Mouse (Mus musculus) midbrain, embryonic 12.5 days (tissue): ENCODE measurements around the gene Nfx1. TPM values are rescaled to one million over a fixed set of nuclear protein-coding genes. Genes with fewer than 3 reads are reported as not detected.

Source experiments
- ATAC-seq: fragments of 200-750 bp; cut with Nextera tagmentation; 2 replicates; pipeline ENCODE4 v1.8.0; 2017; ENCODE audit warnings: low read depth, moderate TSS enrichment, moderate library complexity; ENCODE audit not compliant: low FRiP score
- H3K27ac ChIP-seq: fragments of 300-500 bp; sonication (generic); replicated peaks from 2 replicates; pipeline ENCODE4 v1.5.1; 2016; ENCODE audit warnings: mild to moderate bottlenecking
- H3K27me3 ChIP-seq: fragments of 300-500 bp; sonication (generic); 2 replicates; pipeline ENCODE4 v1.6.1; 2016; ENCODE audit warnings: mild to moderate bottlenecking
- H3K36me3 ChIP-seq: fragments of 300-500 bp; sonication (generic); 2 replicates; pipeline ENCODE4 v1.6.1; 2016
- H3K4me1 ChIP-seq: fragments of 300-500 bp; sonication (generic); 2 replicates; pipeline ENCODE4 v1.6.1; 2016
- H3K4me2 ChIP-seq: fragments of 300-500 bp; sonication (generic); replicated peaks from 2 replicates; pipeline ENCODE4 v1.6.1; 2016; ENCODE audit warnings: mild to moderate bottlenecking, moderate library complexity
- H3K4me3 ChIP-seq: fragments of 300-500 bp; sonication (generic); 2 replicates; pipeline ENCODE4 v1.5.1; 2016; ENCODE audit warnings: mild to moderate bottlenecking
- H3K9ac ChIP-seq: fragments of 300-500 bp; sonication (generic); replicated peaks from 2 replicates; pipeline ENCODE4 v1.6.1; 2016; ENCODE audit warnings: mild to moderate bottlenecking, moderate library complexity
- H3K9me3 ChIP-seq: fragments of 300-500 bp; sonication (generic); 2 replicates; pipeline ENCODE4 v1.6.1; 2016; ENCODE audit warnings: mild to moderate bottlenecking
- WGBS: fragments of 180-500 bp; shearing (Covaris S2); methylation state at CpG from one replicate; pipeline ENCODE4 v1.1.7; 2016; 5-methylcytosine and 5-hydroxymethylcytosine counted together
- polyA plus RNA-seq: library from polyadenylated mRNA; unstranded; fragments of >200 nt; fragmentation: Nextera tagmentation; extraction: Ambion mirVana; gene quantifications from 2 replicates; pipeline ENCODE4 v1.2.1, GENCODE M21; 2016

Gene Nfx1
- polyA plus RNA-seq, 1 experiment from 2014 or later: 102 TPM

DNA sequence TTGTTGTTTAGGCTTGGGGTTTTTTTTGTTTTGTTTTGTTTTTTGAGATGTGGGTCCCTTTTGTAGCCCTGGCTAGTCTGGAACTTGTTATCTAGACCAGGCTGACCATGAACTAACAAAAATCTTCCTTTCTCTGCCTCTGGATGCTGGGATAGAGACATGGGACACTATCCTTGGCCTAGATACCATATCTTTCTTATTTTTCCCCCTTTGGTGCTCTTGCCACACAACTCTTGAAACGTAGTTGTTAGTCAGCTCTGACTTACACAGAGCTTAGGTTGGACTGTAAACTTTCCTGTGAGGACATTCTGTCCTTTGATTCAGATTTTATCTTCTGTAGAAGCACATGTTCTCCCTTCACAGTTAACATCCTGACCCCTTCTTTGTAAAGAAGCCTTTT, 8.7 kb downstream of the Nfx1 start:
- Histone ChIP-seq H3K27me3 (no peaks in the 10 kb centered on the region), H3K9me3 (no peaks in the 10 kb centered on the region), H3K4me1 (no peaks in the 10 kb centered on the region), H3K27ac (no peak overlapping the region), H3K36me3 (peaks cover 61% of the 10 kb centered on the region), H3K9ac (no peak overlapping the region), H3K4me2 (no peak overlapping the region), H3K4me3 (no peak overlapping the region)
- WGBS: 94% methylated on average over 1 of the region's 1 CpGs
- ATAC-seq: no peak

DNA sequence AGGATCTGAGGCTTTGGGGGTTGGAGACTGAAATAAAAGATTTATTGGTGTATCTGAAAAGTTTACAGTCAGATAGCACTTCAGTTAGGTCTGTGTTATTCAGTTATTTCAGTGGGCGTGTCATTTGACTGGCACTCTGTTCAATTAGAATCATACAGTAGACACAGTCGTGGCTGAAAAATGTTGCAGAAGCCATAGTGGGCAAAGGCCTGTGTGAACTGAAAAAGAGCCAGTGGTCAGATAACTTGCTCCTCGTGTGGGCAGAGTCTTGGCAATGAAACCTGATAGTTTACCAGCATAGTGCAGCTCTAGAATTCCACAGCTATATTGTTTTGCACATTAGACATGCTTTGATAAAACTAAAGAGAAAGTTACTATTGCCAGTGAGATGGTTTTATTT, 11.8 kb downstream of the Nfx1 start:
- Histone ChIP-seq H3K9me3 (no peaks in the 10 kb centered on the region), H3K27ac (no peak overlapping the region), H3K27me3 (no peaks in the 10 kb centered on the region), H3K9ac (no peak overlapping the region), H3K4me1 (no peaks in the 10 kb centered on the region), H3K4me2 (no peak overlapping the region), H3K36me3 (peaks cover 72% of the 10 kb centered on the region), H3K4me3 (no peak overlapping the region)
- ATAC-seq: no peak
- WGBS: 94% methylated on average over 3 of the region's 3 CpGs

DNA sequence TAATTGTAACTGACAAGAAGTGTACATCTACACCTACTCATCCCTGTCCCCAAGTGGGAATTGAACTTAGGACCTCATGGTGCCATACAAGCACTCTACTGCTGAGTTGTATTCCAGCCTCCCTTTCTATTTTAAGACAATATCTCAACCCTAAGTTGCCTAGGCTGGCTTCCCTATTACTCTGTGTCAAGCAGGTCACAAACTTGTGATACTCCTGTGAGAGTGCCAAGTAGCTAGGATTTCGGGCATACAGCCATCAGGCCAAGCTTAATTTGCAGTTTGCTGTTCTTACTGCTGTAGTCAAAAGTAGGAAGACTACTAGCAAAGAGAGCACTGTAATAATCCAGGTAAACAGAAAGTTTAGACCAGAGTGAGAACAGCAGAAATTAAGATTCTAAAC, 13.0 kb downstream of the Nfx1 start:
- Histone ChIP-seq H3K4me1 (no peaks in the 10 kb centered on the region), H3K36me3 (peaks cover 70% of the 10 kb centered on the region), H3K4me3 (no peak overlapping the region), H3K9me3 (no peaks in the 10 kb centered on the region), H3K27ac (no peak overlapping the region), H3K4me2 (no peak overlapping the region), H3K27me3 (no peaks in the 10 kb centered on the region), H3K9ac (no peak overlapping the region)
- ATAC-seq: no peak
- WGBS: 89% methylated on average over 1 of the region's 1 CpGs

DNA sequence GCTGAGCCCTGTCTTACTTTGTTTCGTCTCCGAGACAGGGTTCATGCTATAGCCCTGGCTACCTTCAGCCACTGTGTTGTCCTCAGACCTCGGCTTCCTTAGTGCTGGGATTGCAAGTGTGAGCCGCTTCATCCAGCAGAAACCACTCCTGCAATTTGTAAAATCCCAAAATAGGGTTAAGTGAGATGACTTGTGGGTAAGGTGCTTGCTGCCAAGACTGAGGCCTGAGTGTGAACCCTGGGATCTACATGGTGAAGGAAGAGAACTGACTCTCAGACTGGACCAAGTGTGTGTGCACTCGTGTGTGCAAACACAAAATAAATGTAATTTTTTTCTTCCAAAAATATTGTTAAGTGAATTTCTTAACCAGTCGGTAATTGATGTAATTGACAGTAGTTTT, 18.9 kb downstream of the Nfx1 start:
- H3K27ac ChIP-seq: no peak overlapping the region
- peaks cover 84% of the 10 kb centered on the region for H3K36me3 ChIP-seq
- no peaks in the 10 kb centered on the region for H3K9me3 ChIP-seq
- H3K4me1 ChIP-seq: no peaks in the 10 kb centered on the region
- H3K4me3 ChIP-seq: no peak overlapping the region
- WGBS: 82% methylated on average over 6 of the region's 6 CpGs
- no peaks in the 10 kb centered on the region for H3K27me3 ChIP-seq
- no peak for ATAC-seq
- H3K4me2 ChIP-seq: no peak overlapping the region
- H3K9ac ChIP-seq: no peak overlapping the region

DNA sequence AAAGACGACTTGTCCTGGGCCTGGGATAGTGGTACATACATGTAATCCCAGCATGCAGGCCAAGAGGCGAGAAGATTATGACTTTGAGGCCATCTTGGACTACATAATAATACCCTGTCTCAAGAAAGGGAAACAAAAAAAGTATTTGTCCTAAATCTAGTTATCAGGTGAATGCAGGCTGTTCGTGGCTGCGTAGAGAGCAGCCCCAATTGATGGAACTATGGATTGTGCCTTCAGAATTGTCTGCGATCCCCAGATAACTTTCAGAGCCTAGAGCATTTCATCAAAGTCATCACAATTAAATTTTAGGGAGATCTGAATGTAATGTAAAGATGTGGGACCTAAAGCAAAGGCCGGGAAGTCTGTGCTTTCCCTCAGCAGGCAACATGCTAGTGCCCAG, 25.6 kb downstream of the Nfx1 start:
- no peaks in the 10 kb centered on the region for H3K4me1 ChIP-seq
- H3K9ac ChIP-seq: no peak overlapping the region
- no peak overlapping the region for H3K27ac ChIP-seq
- no peak for ATAC-seq
- WGBS: 94% methylated on average over 6 of the region's 6 CpGs
- no peaks in the 10 kb centered on the region for H3K27me3 ChIP-seq
- H3K4me3 ChIP-seq: no peak overlapping the region
- H3K9me3 ChIP-seq: no peaks in the 10 kb centered on the region
- peaks cover 91% of the 10 kb centered on the region for H3K36me3 ChIP-seq
- no peak overlapping the region for H3K4me2 ChIP-seq

DNA sequence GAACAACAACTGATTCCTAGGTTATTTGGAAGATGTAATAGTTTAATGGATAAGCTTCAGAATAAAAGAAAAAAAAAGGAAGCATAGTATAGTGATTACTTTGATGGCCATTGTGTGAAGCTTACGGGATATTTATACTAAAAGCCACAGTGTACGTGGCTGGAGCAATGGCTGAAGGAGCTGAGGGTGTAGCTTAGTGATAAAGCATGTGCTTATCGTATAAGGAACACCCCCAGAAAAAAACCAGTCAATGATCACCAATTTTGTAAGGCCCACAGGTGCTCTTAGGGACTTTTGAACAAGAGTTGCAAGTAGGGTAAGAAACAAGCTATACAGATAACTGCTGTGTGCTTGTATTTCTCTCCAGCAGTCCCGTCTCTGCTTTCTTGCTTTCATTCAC, 27.2 kb downstream of the Nfx1 start:
- H3K4me2 ChIP-seq: no peak overlapping the region
- no peak for ATAC-seq
- H3K4me3 ChIP-seq: no peak overlapping the region
- peaks cover 91% of the 10 kb centered on the region for H3K36me3 ChIP-seq
- H3K9me3 ChIP-seq: no peaks in the 10 kb centered on the region
- no peak overlapping the region for H3K27ac ChIP-seq
- 94% methylated on average over 4 of the region's 4 CpGs for WGBS
- H3K4me1 ChIP-seq: no peaks in the 10 kb centered on the region
- H3K9ac ChIP-seq: no peak overlapping the region
- no peaks in the 10 kb centered on the region for H3K27me3 ChIP-seq

DNA sequence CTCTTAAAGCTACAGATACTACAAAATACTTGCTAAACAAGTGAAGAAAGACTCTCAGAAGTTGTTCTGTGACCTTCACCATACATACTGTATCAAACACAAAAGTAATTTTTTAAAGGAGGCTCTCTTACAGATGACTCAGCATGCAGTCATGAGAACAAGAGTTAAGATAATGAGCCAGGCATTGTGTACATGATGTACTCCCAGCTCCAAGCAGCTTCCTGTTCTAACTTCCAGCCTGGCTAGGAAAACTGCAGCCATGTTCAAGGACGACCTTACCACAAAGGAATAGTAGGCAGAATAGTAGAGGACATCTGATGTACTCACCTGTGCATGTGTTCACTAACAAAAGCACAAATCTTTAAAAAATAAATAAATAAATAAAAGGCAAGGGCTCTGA, 29.6 kb downstream of the Nfx1 start:
- H3K36me3 ChIP-seq: peaks cover 95% of the 10 kb centered on the region
- H3K4me3 ChIP-seq: no peak overlapping the region
- no peak overlapping the region for H3K4me2 ChIP-seq
- no peak for ATAC-seq
- no peaks in the 10 kb centered on the region for H3K4me1 ChIP-seq
- no peaks in the 10 kb centered on the region for H3K9me3 ChIP-seq
- H3K9ac ChIP-seq: no peak overlapping the region
- 84% methylated on average over 1 of the region's 1 CpGs for WGBS
- no peaks in the 10 kb centered on the region for H3K27me3 ChIP-seq
- H3K27ac ChIP-seq: no peak overlapping the region

DNA sequence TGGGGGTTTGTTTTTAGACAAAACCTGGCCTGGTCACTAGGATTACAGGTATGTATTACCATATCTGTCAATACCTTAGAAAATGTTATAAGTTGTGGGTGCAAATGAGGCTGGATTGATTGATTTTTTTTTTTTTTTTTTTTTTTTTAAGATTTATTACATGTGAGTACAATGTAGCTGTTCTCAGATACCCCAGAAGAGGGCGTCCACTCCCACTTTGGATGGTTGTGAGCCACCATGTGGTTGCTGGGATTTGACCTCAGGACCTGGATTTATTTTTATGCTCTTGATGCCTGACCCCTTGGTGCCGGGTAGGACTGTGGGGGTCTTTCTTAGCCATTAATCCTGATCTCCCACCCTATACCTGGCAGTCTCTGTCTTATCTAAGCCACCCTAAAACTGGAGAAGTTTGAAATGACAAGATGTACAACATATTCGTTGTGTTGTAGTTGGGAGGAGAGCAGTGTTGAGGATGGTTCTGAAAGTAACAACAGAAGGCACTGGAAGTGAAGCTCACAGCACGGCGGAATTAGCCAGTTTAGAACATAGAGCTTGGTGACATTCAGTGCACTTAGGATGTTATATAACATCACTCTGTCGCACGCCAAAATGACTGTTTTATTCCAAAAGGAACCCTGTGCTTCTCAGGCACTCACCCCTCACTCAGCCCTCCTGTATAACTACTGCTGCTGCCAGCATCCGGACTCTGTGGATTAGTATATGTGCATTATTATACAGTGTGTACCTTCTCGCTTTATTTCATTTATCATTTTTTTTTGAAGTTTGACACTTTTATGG, 30.3 kb downstream of the Nfx1 start:
- H3K4me2 ChIP-seq: no peak overlapping the region
- H3K27me3 ChIP-seq: no peaks in the 10 kb centered on the region
- H3K9me3 ChIP-seq: no peaks in the 10 kb centered on the region
- H3K27ac ChIP-seq: no peak overlapping the region
- ATAC-seq: no peak
- no peak overlapping the region for H3K4me3 ChIP-seq
- WGBS: 89% methylated on average over 9 of the region's 9 CpGs
- no peaks in the 10 kb centered on the region for H3K4me1 ChIP-seq
- H3K9ac ChIP-seq: no peak overlapping the region
- H3K36me3 ChIP-seq: peaks cover 89% of the 10 kb centered on the region

DNA sequence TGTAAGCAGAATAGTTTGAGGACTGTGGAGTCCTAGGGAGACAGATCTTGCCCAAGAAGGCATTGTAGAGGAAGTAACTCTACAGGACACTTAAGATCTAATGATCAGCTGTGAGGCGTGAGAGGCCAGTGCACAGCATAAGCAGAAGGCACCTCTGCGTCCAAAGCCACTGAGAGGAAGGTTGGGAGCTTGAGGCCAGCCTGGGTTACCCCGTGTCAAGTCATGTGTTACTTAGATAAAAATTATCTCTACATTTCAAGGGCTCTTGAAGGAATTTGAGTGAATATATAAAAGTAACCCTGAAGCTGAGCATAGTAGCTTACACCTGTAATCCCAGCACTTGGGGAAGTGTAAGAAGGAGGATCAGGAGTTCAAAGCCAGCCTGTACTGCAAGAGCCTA, 42.6 kb downstream of the Nfx1 start:
- H3K4me3 ChIP-seq: no peak overlapping the region
- WGBS: 92% methylated on average over 3 of the region's 3 CpGs
- H3K36me3 ChIP-seq: peaks cover 75% of the 10 kb centered on the region
- no peak overlapping the region for H3K9ac ChIP-seq
- ATAC-seq: no peak
- no peaks in the 10 kb centered on the region for H3K27me3 ChIP-seq
- no peak overlapping the region for H3K4me2 ChIP-seq
- no peaks in the 10 kb centered on the region for H3K9me3 ChIP-seq
- no peaks in the 10 kb centered on the region for H3K4me1 ChIP-seq
- H3K27ac ChIP-seq: no peak overlapping the region

DNA sequence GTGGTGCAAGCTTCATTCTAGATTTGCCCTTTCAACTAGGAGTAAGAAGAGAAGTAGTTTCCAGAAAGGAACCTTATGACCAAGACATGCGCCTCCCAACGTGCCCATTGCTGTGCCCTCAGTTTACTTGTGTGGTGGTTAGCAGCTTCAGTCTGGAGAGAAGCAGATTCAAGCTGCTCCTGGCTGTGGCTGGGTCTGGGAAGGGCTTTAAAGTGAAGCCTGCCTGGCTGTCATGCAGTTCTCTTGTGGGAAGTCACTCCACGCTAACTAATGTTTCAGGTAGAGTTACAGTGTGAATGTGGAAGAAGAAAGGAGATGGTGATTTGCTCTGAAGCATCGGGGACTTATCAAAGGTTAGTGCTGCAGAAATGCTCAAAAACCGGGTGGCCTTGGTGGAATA, 45.1 kb downstream of the Nfx1 start:
- no peaks in the 10 kb centered on the region for H3K9me3 ChIP-seq
- no peaks in the 10 kb centered on the region for H3K4me1 ChIP-seq
- H3K9ac ChIP-seq: no peak overlapping the region
- H3K27ac ChIP-seq: no peak overlapping the region
- peaks cover 71% of the 10 kb centered on the region for H3K36me3 ChIP-seq
- H3K4me3 ChIP-seq: no peak overlapping the region
- WGBS: 97% methylated on average over 5 of the region's 5 CpGs
- H3K27me3 ChIP-seq: no peaks in the 10 kb centered on the region
- ATAC-seq: no peak
- H3K4me2 ChIP-seq: no peak overlapping the region

DNA sequence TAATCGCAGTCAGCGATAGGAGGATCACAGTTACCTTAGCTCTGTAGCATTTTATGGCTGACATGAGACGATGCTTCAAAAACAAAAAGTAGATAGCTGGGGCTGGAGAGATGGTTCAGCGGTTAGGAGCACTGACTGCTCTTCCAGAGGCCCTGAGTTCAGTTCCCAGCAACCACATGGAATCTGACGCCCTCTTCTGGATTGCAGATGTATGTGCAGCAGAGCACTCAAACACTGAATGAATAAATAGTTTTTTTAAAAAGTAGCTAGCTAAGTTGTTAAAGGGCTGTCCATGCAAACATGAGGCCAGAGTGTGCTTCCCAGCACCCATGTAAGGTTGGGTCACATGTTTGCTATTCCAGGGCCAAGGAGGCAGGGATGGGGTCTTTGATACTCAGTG, 50.4 kb downstream of the Nfx1 start:
- H3K9ac ChIP-seq: no peak overlapping the region
- no peaks in the 10 kb centered on the region for H3K4me1 ChIP-seq
- H3K4me3 ChIP-seq: no peak overlapping the region
- H3K4me2 ChIP-seq: no peak overlapping the region
- WGBS: 90% methylated on average over 5 of the region's 5 CpGs
- H3K9me3 ChIP-seq: no peaks in the 10 kb centered on the region
- no peaks in the 10 kb centered on the region for H3K27me3 ChIP-seq
- no peak overlapping the region for H3K27ac ChIP-seq
- peaks cover 62% of the 10 kb centered on the region for H3K36me3 ChIP-seq
- ATAC-seq: no peak

DNA sequence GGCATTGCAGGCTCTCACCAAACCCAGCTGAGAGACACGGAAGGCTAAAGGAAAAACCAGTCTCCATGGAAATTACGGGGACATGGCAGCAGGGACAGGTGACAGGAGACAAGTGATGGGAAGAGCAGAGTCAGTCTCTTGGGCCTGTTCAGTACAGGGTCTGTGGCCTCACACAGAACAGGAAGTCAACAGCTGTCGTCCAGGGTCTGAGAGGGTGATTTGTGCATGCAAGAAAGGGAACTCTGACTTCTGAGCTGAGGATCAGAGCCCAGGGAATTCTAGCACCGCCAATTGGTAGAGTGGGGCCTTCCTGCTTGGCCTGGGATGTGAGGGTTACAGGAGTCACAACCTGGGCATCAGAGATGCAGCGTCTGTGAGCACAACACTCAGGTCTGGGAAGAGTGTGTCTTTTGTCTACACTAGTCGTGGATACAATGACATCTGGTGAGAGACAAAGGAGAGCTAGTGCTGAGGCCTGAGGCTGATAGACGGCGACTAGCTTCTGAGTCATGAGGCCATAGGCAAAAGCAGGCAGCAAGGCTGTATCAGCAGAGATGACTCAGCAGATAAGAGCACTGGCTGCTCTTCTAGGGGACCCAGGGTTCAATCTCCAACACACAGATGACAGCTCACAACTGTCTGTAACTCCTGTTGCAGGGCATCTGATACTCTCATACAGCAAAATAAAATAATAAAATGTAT, 55.5 kb downstream of the Nfx1 start:
- Histone ChIP-seq H3K4me3 (no peak overlapping the region), H3K9ac (no peak overlapping the region), H3K4me2 (no peak overlapping the region), H3K4me1 (no peaks in the 10 kb centered on the region), H3K36me3 (peaks cover 35% of the 10 kb centered on the region), H3K27ac (no peak overlapping the region), H3K9me3 (no peaks in the 10 kb centered on the region), H3K27me3 (no peaks in the 10 kb centered on the region)
- WGBS: 72% methylated on average over 8 of the region's 8 CpGs
- no peak for ATAC-seq
